Mouse (Mus musculus): ENCODE measurements around the gene Rhoj.
A peak's percentile ranks its signal among the peaks of the same experiment; 100 is the strongest.

- TF ChIP-seq CTCF (conservative IDR thresholded peaks at IDR 0.05; ENCODE audit: low read length) (peak; percentile 74), POU5F1 (IDR thresholded peaks at IDR 0.05; ENCODE audit: borderline replicate concordance, low read length) (no peak)
These were observed 81.4 kb downstream of the Rhoj start for GRCm38 (mm10) chr12:75389308-75390135.

Data from E14TG2a.4 (cell line).